12 mouse cellular contexts compared by ENCODE assay signal in the genomic region with DNA sequence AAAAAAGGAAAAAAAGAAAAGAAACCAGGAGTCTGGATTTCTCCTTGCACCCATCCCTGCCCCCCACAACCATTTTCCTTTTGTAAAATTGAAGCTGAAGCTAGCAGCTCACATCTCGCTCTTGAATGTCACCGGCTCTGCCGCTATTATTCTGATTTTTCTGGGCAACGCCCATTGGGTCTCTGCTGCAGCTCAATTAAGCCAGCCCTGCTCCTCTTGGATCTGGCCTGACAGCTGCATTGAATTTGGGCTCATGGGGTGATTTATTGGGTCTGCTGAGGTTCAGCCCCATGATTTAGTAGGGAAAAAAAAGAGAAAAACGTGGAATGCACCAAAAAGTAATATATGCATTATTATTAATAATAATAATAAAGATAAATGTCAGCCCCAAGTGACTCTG.
DNase-seq lines count a peak whose midpoint lies in the region; ATAC-seq and TF ChIP-seq lines count a peak whose summit lies in the region.
"Had no signal": no experiment of that assay in that cellular context is flagged by ENCODE, and none has a peak within 500 bp of the region (broad histone marks: within the 10 kb centered on the region; RNA-seq: fewer than 3 reads in every experiment).

No protein-coding gene starts in this region.

- no peak for ATAC-seq in heart, embryonic 11.5 days (replicated peaks; ENCODE audit: insufficient number of reproducible peaks, low FRiP score, low TSS enrichment)
- ATAC-seq in embryonic facial prominence, embryonic 13.5 days (ENCODE audit: insufficient number of reproducible peaks, insufficient read depth, low FRiP score, low TSS enrichment, low read depth): no peak
- ATAC-seq in limb, embryonic 14.5 days (ENCODE audit: low FRiP score, low read depth): no peak
- ATAC-seq in granulocyte monocyte progenitor cell, adult 5-6 weeks (replicated peaks; ENCODE audit: poor library complexity, severe bottlenecking): no peak
- ATAC-seq: activated CD4-positive, CD25-positive, alpha-beta regulatory T cell, adult 4 months had no signal

- peaks cover 5% of the 10 kb centered on the region for H3K27me3 ChIP-seq in heart, embryonic 11.5 days (ENCODE audit: control insufficient read depth, insufficient read depth, low read length)
- no peaks in the 10 kb centered on the region for H3K27me3 ChIP-seq in embryonic facial prominence, embryonic 13.5 days
- no peaks in the 10 kb centered on the region for H3K27me3 ChIP-seq in limb, embryonic 14.5 days (ENCODE audit: control insufficient read depth, insufficient read depth, low read length)
- H3K27me3 ChIP-seq: hindbrain, embryonic 15.5 days; midbrain, embryonic 12.5 days had no signal

- DNase-seq in heart, postnatal 36 days: no peak
- peak; percentile 19 to 35 for DNase-seq in kidney, postnatal 4 days
- DNase-seq in kidney, postnatal 10 days: no peak
- peak; percentile 56 for DNase-seq in limb, embryonic 14.5 days (ENCODE audit: low spot score)
- DNase-seq in cerebellum, postnatal 4 days (ENCODE audit: low spot score in 2 of 2): no peak

- H3K27ac ChIP-seq in heart, embryonic 11.5 days (ENCODE audit: low read depth, low read length): no peak overlapping the region
- H3K27ac ChIP-seq in embryonic facial prominence, embryonic 13.5 days: peak overlapping the region; percentile 85
- peak overlapping the region; percentile 64; the same call in 1 of the 2 replicates for H3K27ac ChIP-seq in limb, embryonic 14.5 days (replicated peaks; ENCODE audit: low read depth, low read length)
- H3K27ac ChIP-seq: hindbrain, embryonic 15.5 days; midbrain, embryonic 12.5 days had no signal

- peaks cover 14% of the 10 kb centered on the region; the same call in 1 of the 2 replicates for H3K4me1 ChIP-seq in heart, embryonic 11.5 days (ENCODE audit: control insufficient read depth, insufficient read depth, low read length)
- peaks cover 23% of the 10 kb centered on the region for H3K4me1 ChIP-seq in embryonic facial prominence, embryonic 13.5 days
- H3K4me1 ChIP-seq in limb, embryonic 14.5 days (ENCODE audit: control insufficient read depth, insufficient read depth, low read length): peaks cover 19% of the 10 kb centered on the region

- WGBS in heart, embryonic 11.5 days (ENCODE audit: insufficient replicate concordance): 39% methylated on average over 5 of the region's 5 CpGs
- 6% methylated on average over 5 of the region's 5 CpGs for WGBS in embryonic facial prominence, embryonic 13.5 days
- 6% methylated on average over 5 of the region's 5 CpGs for WGBS in limb, embryonic 14.5 days

- intact Hi-C loops in heart, postnatal 36 days (cut with DNase I): no loop called here

- no peak overlapping the region for H3K9ac ChIP-seq in heart, embryonic 11.5 days (ENCODE audit: low read depth, low read length)
- no peak overlapping the region for H3K9ac ChIP-seq in embryonic facial prominence, embryonic 13.5 days
- H3K9ac ChIP-seq in limb, embryonic 14.5 days (ENCODE audit: low read depth, low read length, severe bottlenecking): no peak overlapping the region
- H3K9ac ChIP-seq: hindbrain, embryonic 15.5 days; lung, embryonic 15.5 days; midbrain, embryonic 12.5 days had no signal

- no peak overlapping the region for H3K4me3 ChIP-seq in heart, embryonic 11.5 days (ENCODE audit: low read depth, low read length)
- no peak overlapping the region for H3K4me3 ChIP-seq in embryonic facial prominence, embryonic 13.5 days
- H3K4me3 ChIP-seq in limb, embryonic 14.5 days (replicated peaks; ENCODE audit: low read length): no peak overlapping the region
- H3K4me3 ChIP-seq: hindbrain, embryonic 15.5 days; lung, embryonic 15.5 days; midbrain, embryonic 12.5 days had no signal

- H3K4me2 ChIP-seq in heart, embryonic 11.5 days: peak overlapping the region; percentile 25; the same call in 1 of the 2 replicates
- peak overlapping the region; percentile 39 for H3K4me2 ChIP-seq in embryonic facial prominence, embryonic 13.5 days
- H3K4me2 ChIP-seq in limb, embryonic 14.5 days (replicated peaks; ENCODE audit: low read depth, low read length, severe bottlenecking): peak overlapping the region; percentile 13
- H3K4me2 ChIP-seq: hindbrain, embryonic 15.5 days; midbrain, embryonic 12.5 days had no signal

- no peaks in the 10 kb centered on the region for H3K9me3 ChIP-seq in heart, embryonic 11.5 days (replicated peaks; ENCODE audit: control insufficient read depth, low read length)
- H3K9me3 ChIP-seq in embryonic facial prominence, embryonic 13.5 days: no peaks in the 10 kb centered on the region
- no peaks in the 10 kb centered on the region for H3K9me3 ChIP-seq in limb, embryonic 14.5 days (ENCODE audit: control insufficient read depth, low read length)
- H3K9me3 ChIP-seq: hindbrain, embryonic 15.5 days; lung, embryonic 15.5 days; midbrain, embryonic 12.5 days had no signal

- TF ChIP-seq POLR2A in limb, embryonic 14.5 days (IDR thresholded peaks at IDR 0.05; ENCODE audit: borderline replicate concordance, extremely low read depth, insufficient read depth, insufficient read length): no peak

- H3K36me3 ChIP-seq in heart, embryonic 11.5 days (ENCODE audit: control insufficient read depth, insufficient read depth, low read length): no peaks in the 10 kb centered on the region
- no peaks in the 10 kb centered on the region for H3K36me3 ChIP-seq in embryonic facial prominence, embryonic 13.5 days
- no peaks in the 10 kb centered on the region for H3K36me3 ChIP-seq in limb, embryonic 14.5 days (ENCODE audit: control insufficient read depth, insufficient read depth, low read length)
- H3K36me3 ChIP-seq: hindbrain, embryonic 15.5 days; lung, embryonic 15.5 days; midbrain, embryonic 12.5 days had no signal

Comparison
In these comparisons a context has a peak if more than half of its experiments do, and no peak if none do; other contexts are left out.
1. DNase-seq: peak in kidney, postnatal 4 days (2 of 2) and limb, embryonic 14.5 days (single experiment); none in heart, postnatal 36 days (0 of 2), kidney, postnatal 10 days (single experiment) and cerebellum, postnatal 4 days (0 of 2).
2. Peak in every context shown above with its lines, with median percentiles within 50 percentile points of each other: H3K4me2 ChIP-seq.